In genomic region chr19:53682427-53682826, GRCm38 (mm10) we compare ENCODE assay signal across 20 mouse cellular contexts. TPM values are rescaled to one million over a fixed set of nuclear protein-coding genes. Genes with fewer than 3 reads are reported as not detected.
A peak's percentile ranks its signal among the peaks of the same experiment; 100 is the strongest.
DNase-seq lines count a peak whose midpoint lies in the region; ATAC-seq lines count a peak whose summit lies in the region.
"Had no signal": no experiment of that assay in that cellular context is flagged by ENCODE, and none has a peak within 500 bp of the region (broad histone marks: within the 10 kb centered on the region; RNA-seq: fewer than 3 reads in every experiment).

No protein-coding gene starts in this region.

- DNase-seq in heart, embryonic 10.5 days (ENCODE audit: low spot score): no peak
- no peak for DNase-seq in heart, postnatal 4 days
- DNase-seq in heart, adult 18-20 months: no peak
- peak; percentile 59 for DNase-seq in R1 (ENCODE audit: low read depth, low spot score)
- DNase-seq in embryo, embryonic 10.5 days (ENCODE audit: low spot score): no peak
- DNase-seq: adrenal gland, adult 8-10 months; adrenal gland, postnatal 36 days; cerebellum, adult 2 months; cerebellum, postnatal 10 days; embryo, embryonic 11 days; gastrocnemius, postnatal 14 days; kidney, adult 2 months had no signal

- ATAC-seq in heart, embryonic 14.5 days (ENCODE audit: insufficient number of reproducible peaks, insufficient read depth, low FRiP score, low read depth): no peak
- no peak for ATAC-seq in heart, embryonic 16.5 days (replicated peaks; ENCODE audit: extremely low read depth, insufficient read depth, low FRiP score)
- no peak for ATAC-seq in monocyte, adult 5-6 weeks (replicated peaks; ENCODE audit: insufficient number of reproducible peaks, low FRiP score, low TSS enrichment, poor library complexity, severe bottlenecking)
- ATAC-seq: forebrain, embryonic 16.5 days; intestine, embryonic 16.5 days had no signal

- peak overlapping the region; percentile 87 for H3K4me3 ChIP-seq in heart, embryonic 10.5 days
- peak overlapping the region in 1 of 2 experiments; percentile 29; a peak in 1 of 4 replicates for H3K4me3 ChIP-seq in heart, embryonic 14.5 days (ENCODE audit: control insufficient read depth in 1 of 2, insufficient read depth in 1 of 2, low read depth in 1 of 2, low read length in 2 of 2)
- peak overlapping the region; percentile 33; the same call in 1 of the 2 replicates for H3K4me3 ChIP-seq in heart, embryonic 16.5 days (ENCODE audit: low read length)
- H3K4me3 ChIP-seq: embryonic facial prominence, embryonic 13.5 days; forebrain, embryonic 12.5 days; hindbrain, embryonic 15.5 days had no signal

- peak overlapping the region; percentile 86 for H3K4me2 ChIP-seq in heart, embryonic 14.5 days (ENCODE audit: low read length)
- peak overlapping the region; percentile 63 for H3K4me2 ChIP-seq in heart, embryonic 16.5 days (ENCODE audit: low read depth, low read length)
- H3K4me2 ChIP-seq: forebrain, embryonic 12.5 days; hindbrain, embryonic 15.5 days had no signal

- WGBS in heart, embryonic 10.5 days: 27% methylated on average over 8 of the region's 8 CpGs
- 21% methylated on average over 8 of the region's 8 CpGs for WGBS in heart, embryonic 14.5 days
- WGBS in heart, embryonic 16.5 days: 22% methylated on average over 8 of the region's 8 CpGs

- peak overlapping the region; percentile 71 for H3K9ac ChIP-seq in heart, embryonic 14.5 days (ENCODE audit: low read length)
- H3K9ac ChIP-seq in heart, embryonic 16.5 days (ENCODE audit: low read length): peak overlapping the region; percentile 58
- H3K9ac ChIP-seq: embryonic facial prominence, embryonic 13.5 days; forebrain, embryonic 12.5 days; hindbrain, embryonic 15.5 days had no signal

- peaks cover 3% of the 10 kb centered on the region; the same call in 1 of the 2 replicates for H3K36me3 ChIP-seq in heart, embryonic 10.5 days
- no peaks in the 10 kb centered on the region for H3K36me3 ChIP-seq in heart, embryonic 14.5 days (ENCODE audit: control insufficient read depth, insufficient read depth, low read length)
- no peaks in the 10 kb centered on the region for H3K36me3 ChIP-seq in heart, embryonic 16.5 days (ENCODE audit: control insufficient read depth, insufficient read depth)
- H3K36me3 ChIP-seq: embryonic facial prominence, embryonic 13.5 days; forebrain, embryonic 12.5 days; hindbrain, embryonic 15.5 days had no signal

- H3K27ac ChIP-seq in heart, embryonic 10.5 days: peak overlapping the region; percentile 72
- peak overlapping the region; percentile 36 to 59 for H3K27ac ChIP-seq in heart, embryonic 14.5 days (replicated peaks in 1 of 2; ENCODE audit: control insufficient read depth in 1 of 2, insufficient read depth in 1 of 2, low read depth in 2 of 2, low read length in 2 of 2)
- peak overlapping the region; percentile 2 for H3K27ac ChIP-seq in heart, embryonic 16.5 days (ENCODE audit: low read length)
- H3K27ac ChIP-seq: forebrain, embryonic 12.5 days; hindbrain, embryonic 15.5 days had no signal

- 0 out of 2 replicates have a peak, but pooled peaks cover 2% of the 10 kb centered on the region for H3K27me3 ChIP-seq in heart, embryonic 10.5 days (ENCODE audit: insufficient read depth, poor library complexity, severe bottlenecking)
- no peaks in the 10 kb centered on the region for H3K27me3 ChIP-seq in heart, embryonic 14.5 days (ENCODE audit: control insufficient read depth, insufficient read depth, low read length)
- H3K27me3 ChIP-seq in heart, embryonic 16.5 days (ENCODE audit: control insufficient read depth, insufficient read depth, low read length): no peaks in the 10 kb centered on the region

- no peaks in the 10 kb centered on the region for H3K9me3 ChIP-seq in heart, embryonic 10.5 days
- H3K9me3 ChIP-seq in heart, embryonic 14.5 days (ENCODE audit: control insufficient read depth, low read length): no peaks in the 10 kb centered on the region
- no peaks in the 10 kb centered on the region for H3K9me3 ChIP-seq in heart, embryonic 16.5 days (replicated peaks; ENCODE audit: control insufficient read depth, low read length)
- H3K9me3 ChIP-seq: embryonic facial prominence, embryonic 13.5 days; forebrain, embryonic 12.5 days; hindbrain, embryonic 15.5 days had no signal

- peaks cover 30% of the 10 kb centered on the region for H3K4me1 ChIP-seq in heart, embryonic 10.5 days
- H3K4me1 ChIP-seq in heart, embryonic 14.5 days (ENCODE audit: control insufficient read depth in 2 of 2, insufficient read depth in 2 of 2, low read length in 2 of 2): peaks cover 13 to 40% of the 10 kb centered on the region in 2 experiments
- H3K4me1 ChIP-seq in heart, embryonic 16.5 days (ENCODE audit: control insufficient read depth, insufficient read depth, low read length): peaks cover 10% of the 10 kb centered on the region

RNA-seq across cellular contexts. Expression of gene Rbm20, which starts 5.3 kb away (rescaled TPM):
- polyA plus RNA-seq in heart, embryonic 10.5 days (2016; fragmentation: Nextera tagmentation; extraction: Ambion mirVana): 18.3 and 34.7 TPM in 2 replicates
- 100 to 1,000 TPM; 265 to 287 TPM for total RNA-seq in heart, postnatal 4 days (2021)
- polyA plus RNA-seq in heart, embryonic 14.5 days (2014; fragmentation: Nextera tagmentation; extraction: Ambion mirVana): 52.0 and 55.2 TPM in 2 replicates
- 100 to 1,000 TPM; 175 to 184 TPM for total RNA-seq in heart, adult 18-20 months (2021)
- 48.1 and 50.7 TPM in 2 replicates for polyA plus RNA-seq in heart, embryonic 16.5 days (2015; fragmentation: Nextera tagmentation; extraction: Ambion mirVana)
- not detected in 3 replicates for total RNA-seq in monocyte, adult 5-6 weeks (2017)

Comparison
In these comparisons a context has a peak if more than half of its experiments do, and no peak if none do; other contexts are left out.
1. H3K27ac ChIP-seq: peak in every context shown above with its lines; median percentile 72 in heart, embryonic 10.5 days; 48 in heart, embryonic 14.5 days; 2 in heart, embryonic 16.5 days.
2. RNA of gene Rbm20, which starts 5.3 kb away (total RNA-seq): 265 to 287 TPM in heart, postnatal 4 days and 175 to 184 TPM in heart, adult 18-20 months; not detected in monocyte, adult 5-6 weeks; every median in the first group is over 100 times any median in the second.